Mouse (Mus musculus) forebrain, embryonic 14.5 days (tissue): ENCODE data around the gene Zfp459. TPM values are rescaled to one million over a fixed set of nuclear protein-coding genes. Genes with fewer than 3 reads are reported as not detected.
"Not testable (repeated sequence)": the region's sequence is repeated elsewhere in the genome, so short reads cannot be mapped to it uniquely, and the experiment has no call there.

Source experiments
- ATAC-seq: fragments of 200-750 bp; cut with Nextera tagmentation; 2 replicates; pipeline ENCODE4 v1.8.0; 2017; ENCODE audit warnings: mild to moderate bottlenecking, moderate library complexity
- DNase-seq: peaks from one replicate; pipeline ENCODE4 v3.0.0-alpha.2; 2015; ENCODE audit warnings: low spot score
- H3K27ac ChIP-seq: fragments of 300-500 bp; sonication (generic); 2 replicates; pipeline ENCODE4 v1.5.1; 2014; ENCODE audit warnings: low read depth, mild to moderate bottlenecking, control low read depth, low read length, moderate library complexity
- H3K27me3 ChIP-seq: fragments of 300-500 bp; sonication (generic); replicated peaks from 2 replicates; pipeline ENCODE4 v1.6.1; 2014; ENCODE audit warnings: low read length, control low read depth, mixed read lengths; ENCODE audit not compliant: control insufficient read depth, insufficient read depth
- H3K36me3 ChIP-seq: fragments of 300-500 bp; sonication (generic); 2 replicates; pipeline ENCODE4 v1.6.1; 2014; ENCODE audit warnings: low read length, control low read depth; ENCODE audit not compliant: control insufficient read depth, insufficient read depth
- H3K4me1 ChIP-seq: fragments of 300-500 bp; sonication (generic); 2 replicates; pipeline ENCODE4 v1.6.1; 2014; ENCODE audit warnings: antibody characterized with exemption, low read length, control low read depth; ENCODE audit not compliant: control insufficient read depth, insufficient read depth
- H3K4me2 ChIP-seq: fragments of 300-500 bp; sonication (generic); 2 replicates; pipeline ENCODE4 v1.6.1; 2014; ENCODE audit warnings: mild to moderate bottlenecking, control low read depth, low read length
- H3K4me3 ChIP-seq: fragments of 300-500 bp; sonication (generic); 2 replicates; pipeline ENCODE4 v1.5.1; 2014; ENCODE audit warnings: low read depth, low read length, control low read depth
- H3K9ac ChIP-seq: fragments of 300-500 bp; sonication (generic); 2 replicates; pipeline ENCODE4 v1.6.1; 2014; ENCODE audit warnings: mild to moderate bottlenecking, low read length, control low read depth, moderate library complexity
- H3K9me3 ChIP-seq: fragments of 300-500 bp; sonication (generic); replicated peaks from 2 replicates; pipeline ENCODE4 v1.6.1; 2016; ENCODE audit warnings: low read length, control low read depth, mixed read lengths; ENCODE audit not compliant: control insufficient read depth
- WGBS: fragments of 180-500 bp; shearing (Covaris S2); extraction: QIAGEN DNeasy Blood & Tissue Kit; methylation state at CpG from one replicate; pipeline ENCODE4 v1.1.7; 2014; 5-methylcytosine and 5-hydroxymethylcytosine counted together
- polyA plus RNA-seq: library from polyadenylated mRNA; unstranded; fragments of >200 nt; fragmentation: Nextera tagmentation; extraction: Ambion mirVana; gene quantifications from 2 replicates; pipeline ENCODE4 v1.2.1, GENCODE M21; 2014

Gene Zfp459
- polyA plus RNA-seq, 1 experiment from 2014 or later = 0.34 TPM

- not testable (repeated sequence) for H3K9me3 ChIP-seq, H3K36me3 ChIP-seq, H3K27ac ChIP-seq, ATAC-seq, H3K4me3 ChIP-seq, DNase-seq, H3K27me3 ChIP-seq, H3K9ac ChIP-seq, H3K4me1 ChIP-seq, H3K4me2 ChIP-seq
- 76% methylated on average over 2 of the region's 2 CpGs for WGBS
Measured at GRCm38 (mm10) chr13:67422532-67422931, 1.3 kb upstream of the Zfp459 start.

DNA sequence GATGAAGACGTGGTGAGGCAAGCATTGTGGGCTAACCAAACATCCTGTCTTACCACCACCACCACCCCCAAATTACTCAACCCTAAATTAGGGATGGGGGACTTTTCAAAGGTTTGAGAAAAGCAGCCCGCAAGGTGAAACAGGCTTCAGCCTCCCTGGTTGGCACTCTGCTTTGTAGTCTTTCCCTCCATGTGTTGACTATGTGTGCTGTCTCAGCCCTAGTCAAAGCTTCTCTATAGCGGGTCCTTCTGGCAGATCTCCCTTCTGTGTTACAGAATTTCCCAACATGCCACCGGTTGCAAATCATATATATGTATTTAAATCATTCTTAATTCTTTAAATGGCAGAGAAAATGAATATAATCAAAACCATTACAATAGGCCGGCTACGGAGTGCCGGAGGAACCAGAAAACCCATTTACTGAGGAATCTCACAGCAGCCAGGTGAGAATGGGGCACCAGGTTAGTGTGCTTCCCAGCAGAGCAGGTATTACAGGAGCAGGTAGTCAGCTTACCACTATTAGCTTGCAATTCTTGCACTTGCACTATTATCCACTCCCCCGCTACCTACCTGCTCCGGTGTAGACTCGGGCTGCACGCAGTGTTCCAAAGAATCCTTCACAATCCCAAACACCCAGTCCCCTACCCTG is 536 bp downstream of the Zfp459 start:
- Histone ChIP-seq H3K9me3 (no peaks in the 10 kb centered on the region), H3K27me3 (no peaks in the 10 kb centered on the region), H3K9ac (peak overlapping the region; percentile 53), H3K4me2 (peak overlapping the region; percentile 66), H3K27ac (no peak overlapping the region), H3K36me3 (no peaks in the 10 kb centered on the region), H3K4me3 (peak overlapping the region; percentile 41), H3K4me1 (no peaks in the 10 kb centered on the region)
- no peak for DNase-seq
- peak; percentile 10; the same call in 1 of the 2 replicates for ATAC-seq
- WGBS = 33% methylated on average over 11 of the region's 11 CpGs

DNA sequence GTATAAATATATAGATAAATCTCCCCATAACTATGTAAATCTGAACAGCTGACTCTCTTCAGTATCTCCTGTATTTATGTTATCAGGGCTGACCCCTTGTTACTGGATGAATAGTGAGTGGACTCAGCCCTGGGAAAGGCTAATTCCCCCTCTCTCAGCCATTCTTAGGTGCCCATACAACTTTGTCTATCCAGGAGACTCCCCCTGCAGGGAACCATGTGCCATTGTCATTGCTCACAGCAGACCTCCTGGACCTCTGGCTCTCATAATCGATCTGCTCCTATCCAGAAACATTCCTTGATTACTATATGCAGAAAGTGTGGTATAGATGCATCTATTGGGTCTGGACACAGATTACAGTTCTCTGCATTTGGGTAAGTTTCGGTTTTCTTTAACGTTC is 4.4 kb downstream of the Zfp459 start:
- Histone ChIP-seq H3K36me3 (no peaks in the 10 kb centered on the region), H3K4me3 (no peak overlapping the region), H3K4me1 (no peaks in the 10 kb centered on the region), H3K9ac (no peak overlapping the region), H3K27ac (no peak overlapping the region), H3K9me3 (no peaks in the 10 kb centered on the region), H3K4me2 (no peak overlapping the region), H3K27me3 (no peaks in the 10 kb centered on the region)
- ATAC-seq (no peak), DNase-seq (no peak)
- WGBS = 86% methylated on average over 3 of the region's 3 CpGs

DNA sequence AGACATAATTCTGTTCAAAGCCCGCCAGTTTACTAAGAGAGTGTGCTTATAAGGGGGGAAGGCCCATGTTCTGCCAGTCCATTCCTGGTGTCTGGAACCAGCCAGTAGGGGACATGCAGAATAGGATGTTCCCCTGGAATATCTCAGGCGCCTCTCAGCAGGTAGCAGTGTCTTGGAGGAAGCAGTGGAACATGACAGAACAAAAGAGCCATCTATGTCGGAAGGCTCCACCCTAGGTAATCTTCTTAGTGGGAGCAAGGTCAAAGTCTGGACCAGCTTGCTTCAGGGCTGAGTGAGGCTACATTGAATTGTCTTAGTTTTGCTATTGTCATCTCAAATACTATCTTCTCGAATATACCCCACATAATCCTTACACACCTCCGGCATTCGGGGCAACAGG is 5.5 kb downstream of the Zfp459 start:
- 90% methylated on average over 6 of the region's 6 CpGs for WGBS
- no peak for ATAC-seq

GRCm38 (mm10) chr13:67413634-67414033 is 7.6 kb downstream of the Zfp459 start:
- H3K4me2 ChIP-seq, ATAC-seq, H3K36me3 ChIP-seq, H3K27ac ChIP-seq, H3K27me3 ChIP-seq, DNase-seq, H3K4me3 ChIP-seq, H3K9ac ChIP-seq, H3K4me1 ChIP-seq, H3K9me3 ChIP-seq: not testable (repeated sequence)
- WGBS = 76% methylated on average over 3 of the region's 3 CpGs

More for the DNA sequence above, 5.5 kb downstream of the Zfp459 start:
- DNase-seq = no peak
- no peaks in the 10 kb centered on the region for H3K9me3 ChIP-seq
- H3K9ac ChIP-seq = no peak overlapping the region
- no peaks in the 10 kb centered on the region for H3K4me1 ChIP-seq
- no peak overlapping the region for H3K4me2 ChIP-seq
- no peak overlapping the region for H3K4me3 ChIP-seq
- no peak overlapping the region for H3K27ac ChIP-seq
- H3K27me3 ChIP-seq = no peaks in the 10 kb centered on the region
- H3K36me3 ChIP-seq = no peaks in the 10 kb centered on the region

GRCm38 (mm10) chr13:67399183-67399903 is 21.9 kb downstream of the Zfp459 start, which contains the start of gene Zfp429:
Zfp429 (minus strand) TSS chr13:67399819.
- not testable (repeated sequence) for H3K27ac ChIP-seq, H3K4me1 ChIP-seq, H3K9me3 ChIP-seq, H3K27me3 ChIP-seq, H3K36me3 ChIP-seq
- peak; percentile 82 for DNase-seq
- ATAC-seq = peak; percentile 97
- WGBS = 3% methylated on average over 14 of the region's 16 CpGs
- peak within 1 kb of the TSS; percentile 47 for H3K4me3 ChIP-seq
- peak within 1 kb of the TSS; percentile 62 for H3K9ac ChIP-seq
- H3K4me2 ChIP-seq = peak within 1 kb of the TSS; percentile 61

DNA sequence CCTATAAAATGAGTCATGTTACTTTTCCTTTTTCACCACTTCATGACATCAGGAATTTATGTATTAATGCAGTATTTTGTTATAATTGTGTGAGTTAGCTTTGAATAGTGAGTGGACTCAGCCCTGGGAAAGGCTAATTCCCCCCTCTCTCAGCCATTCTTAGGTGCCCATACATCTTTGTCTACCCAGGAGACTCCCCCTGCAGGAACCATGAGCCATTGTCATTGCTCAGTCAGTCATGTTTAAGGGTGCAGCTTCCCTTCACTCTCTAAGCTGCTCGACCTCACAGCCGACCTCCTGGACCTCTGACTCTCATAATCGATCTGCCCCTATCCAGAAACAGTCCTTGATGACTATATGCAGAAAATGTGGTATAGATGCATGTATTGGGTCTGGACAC is 45.0 kb downstream of the Zfp459 start:
- not testable (repeated sequence) for ATAC-seq

GRCm38 (mm10) chr13:67375050-67375911 is 45.9 kb downstream of the Zfp459 start, which contains the start of the genes Gm28041 and Zfp456:
Gm28041 (minus strand) TSS chr13:67375733.
Zfp456 (minus strand) TSS chr13:67375810.
- H3K36me3 ChIP-seq, H3K4me1 ChIP-seq, H3K9me3 ChIP-seq, H3K27me3 ChIP-seq, H3K27ac ChIP-seq: not testable (repeated sequence)
- H3K4me3 ChIP-seq = peak within 1 kb of the TSS; percentile 27
- H3K4me2 ChIP-seq = peak within 1 kb of the TSS; percentile 49
- ATAC-seq (peak; percentile 94), DNase-seq (peak; percentile 67)
- peak within 1 kb of the TSS; percentile 13; the same call in 1 of the 2 replicates for H3K9ac ChIP-seq
- WGBS = 21% methylated on average over 13 of the region's 15 CpGs

More for the DNA sequence above, 45.0 kb downstream of the Zfp459 start:
- H3K27ac ChIP-seq, H3K9ac ChIP-seq, H3K9me3 ChIP-seq, H3K4me1 ChIP-seq, H3K27me3 ChIP-seq, H3K36me3 ChIP-seq, H3K4me2 ChIP-seq, DNase-seq, H3K4me3 ChIP-seq: not testable (repeated sequence)
- 60% methylated on average over 3 of the region's 3 CpGs for WGBS
